Mouse (Mus musculus): Measurements from ENCODE around the gene Wfdc18.

- TF ChIP-seq CTCF (IDR thresholded peaks at IDR 0.05; ENCODE audit: borderline replicate concordance, insufficient read depth, low read depth, low read length) (no peak), POLR2A (IDR thresholded peaks at IDR 0.05; ENCODE audit: borderline replicate concordance, insufficient read depth, low read length) (no peak)
These were observed 33.1 kb upstream of the Wfdc18 start for GRCm38 (mm10) chr11:83675665-83676064.

All from cerebellum, adult 2 months (tissue).